Mouse (Mus musculus) E14TG2a.4 (cell line): ENCODE results near the gene Tex2.
"Not testable (repeated sequence)": the region's sequence is repeated elsewhere in the genome, so short reads cannot be mapped to it uniquely, and the experiment has no call there.

Experiments
- H3K27me3 ChIP-seq: 2 replicates; pipeline ENCODE4 v1.6.1; 2014; ENCODE audit warnings: low read length, control low read depth; ENCODE audit not compliant: insufficient read depth
- H3K36me3 ChIP-seq: 2 replicates; pipeline ENCODE4 v1.6.1; 2014; ENCODE audit warnings: low read length, control low read depth; ENCODE audit not compliant: insufficient read depth
- H3K4me1 ChIP-seq: replicated peaks from 2 replicates; pipeline ENCODE4 v1.6.1; 2014; ENCODE audit warnings: low read depth, low read length, control low read depth
- H3K4me3 ChIP-seq: replicated peaks from 2 replicates; pipeline ENCODE4 v1.5.1; 2014; ENCODE audit warnings: mild to moderate bottlenecking, low read length
- H3K9me3 ChIP-seq: 2 replicates; pipeline ENCODE4 v1.6.1; 2014; ENCODE audit warnings: low read length, control low read depth
- CTCF ChIP-seq: conservative IDR thresholded peaks from 2 replicates; pipeline ENCODE4 v1.5.1; 2014; ENCODE audit warnings: low read length
- NANOG ChIP-seq: IDR thresholded peaks from 2 replicates; pipeline ENCODE4 v1.6.1; 2014; ENCODE audit warnings: borderline replicate concordance, low read length, mixed read lengths
- POU5F1 ChIP-seq: IDR thresholded peaks from 2 replicates; pipeline ENCODE4 v1.6.1; 2014; ENCODE audit warnings: low read length, borderline replicate concordance

Gene Tex2

GRCm38 (mm10) chr11:106503425-106503717 lies 109.9 kb downstream of the Tex2 start:
- H3K36me3 ChIP-seq, result peaks cover 23% of the 10 kb centered on the region
- TF ChIP-seq NANOG (no peak), CTCF (no peak), POU5F1 (no peak)
- peaks cover 54% of the 10 kb centered on the region for H3K4me1 ChIP-seq
- no peak overlapping the region for H3K4me3 ChIP-seq
- H3K27me3 ChIP-seq, result no peaks in the 10 kb centered on the region
- H3K9me3 ChIP-seq, result peaks cover 14% of the 10 kb centered on the region

- Histone ChIP-seq H3K9me3 (peaks cover 9% of the 10 kb centered on the region), H3K4me3 (no peak overlapping the region), H3K36me3 (peaks cover 17% of the 10 kb centered on the region), H3K4me1 (peaks cover 56% of the 10 kb centered on the region), H3K27me3 (no peaks in the 10 kb centered on the region)
- no peak for TF ChIP-seq POU5F1
- TF ChIP-seq NANOG, result no peak
- TF ChIP-seq CTCF, result no peak
Measured at GRCm38 (mm10) chr11:106502631-106503424, 110.4 kb downstream of the Tex2 start.

- Histone ChIP-seq H3K36me3 (peaks cover 16% of the 10 kb centered on the region), H3K4me1 (peaks cover 54% of the 10 kb centered on the region), H3K4me3 (peak overlapping the region; percentile 97), H3K27me3 (no peaks in the 10 kb centered on the region), H3K9me3 (peaks cover 2% of the 10 kb centered on the region; the same call in 1 of the 2 replicates)
- no peak for TF ChIP-seq POU5F1
- no peak for TF ChIP-seq CTCF
- no peak for TF ChIP-seq NANOG
Measured at GRCm38 (mm10) chr11:106502159-106502505, 111.1 kb downstream of the Tex2 start.

- Histone ChIP-seq H3K4me1 (peaks cover 48% of the 10 kb centered on the region), H3K9me3 (no peaks in the 10 kb centered on the region), H3K27me3 (no peaks in the 10 kb centered on the region), H3K4me3 (peak overlapping the region; percentile 97), H3K36me3 (peaks cover 10% of the 10 kb centered on the region)
- TF ChIP-seq POU5F1 (no peak), CTCF (no peak), NANOG (no peak)
Measured at GRCm38 (mm10) chr11:106501308-106502158, 111.7 kb downstream of the Tex2 start.

GRCm38 (mm10) chr11:106500393-106501307 lies 112.6 kb downstream of the Tex2 start:
- Histone ChIP-seq H3K36me3 (peaks cover 4% of the 10 kb centered on the region), H3K9me3 (no peaks in the 10 kb centered on the region), H3K4me1 (peaks cover 45% of the 10 kb centered on the region), H3K27me3 (no peaks in the 10 kb centered on the region), H3K4me3 (peak overlapping the region; percentile 97)
- TF ChIP-seq CTCF (no peak), NANOG (no peak), POU5F1 (no peak)

- no peaks in the 10 kb centered on the region for H3K9me3 ChIP-seq
- TF ChIP-seq POU5F1 (no peak), NANOG (no peak), CTCF (no peak)
- H3K27me3 ChIP-seq, result no peaks in the 10 kb centered on the region
- H3K36me3 ChIP-seq, result peaks cover 4% of the 10 kb centered on the region
- H3K4me3 ChIP-seq, result 0 out of 2 replicates have a peak overlapping the region, but pooled peaks have one; percentile 17
- H3K4me1 ChIP-seq, result peaks cover 44% of the 10 kb centered on the region
Measured at GRCm38 (mm10) chr11:106498739-106499379, 114.4 kb downstream of the Tex2 start.

- Histone ChIP-seq H3K4me3 (no peak overlapping the region), H3K27me3 (no peaks in the 10 kb centered on the region), H3K9me3 (no peaks in the 10 kb centered on the region), H3K36me3 (peaks cover 4% of the 10 kb centered on the region), H3K4me1 (peaks cover 35% of the 10 kb centered on the region)
- no peak for TF ChIP-seq NANOG
- TF ChIP-seq POU5F1, result no peak
- no peak for TF ChIP-seq CTCF
Measured at GRCm38 (mm10) chr11:106497926-106498325, 115.3 kb downstream of the Tex2 start.

- peaks cover 26% of the 10 kb centered on the region for H3K4me1 ChIP-seq
- H3K4me3 ChIP-seq, H3K36me3 ChIP-seq, H3K9me3 ChIP-seq, H3K27me3 ChIP-seq: not testable (repeated sequence)
Measured at GRCm38 (mm10) chr11:106497009-106497408, 116.2 kb downstream of the Tex2 start.
